Mouse (Mus musculus) hindlimb bud, embryonic 11.5 days (tissue): ENCODE measurements around the gene Ago3.
A peak's percentile ranks its signal among the peaks of the same experiment; 100 is the strongest.

Source experiments
- DNase-seq: peaks from one replicate; pipeline ENCODE4 v3.0.0-alpha.2; 2012; ENCODE audit warnings: low read depth, low spot score; ENCODE audit errors: extremely low spot score

Gene Ago3

GRCm38 (mm10) chr4:126428682-126429346 is 542 bp downstream of the Ago3 start:
- DNase-seq: no peak

DNA sequence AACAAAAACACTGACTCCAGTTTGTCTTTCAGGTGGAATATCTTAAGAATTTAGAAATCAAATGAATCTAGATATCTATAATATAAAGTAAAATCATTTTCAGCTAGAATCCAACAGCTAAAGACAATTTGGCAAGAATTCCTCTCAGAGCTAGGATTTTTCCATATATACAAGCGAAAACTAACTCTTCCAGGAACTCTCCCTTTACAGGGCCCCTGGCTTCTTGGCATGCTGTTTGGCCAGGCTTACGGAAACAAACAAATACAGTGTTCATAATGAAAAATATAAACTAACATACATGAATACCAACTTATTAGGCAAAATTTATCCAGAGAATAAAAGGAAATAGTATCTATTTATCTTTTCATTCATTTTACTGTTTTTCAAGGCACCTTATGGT is 5.5 kb downstream of the Ago3 start:
- no peak for DNase-seq

DNA sequence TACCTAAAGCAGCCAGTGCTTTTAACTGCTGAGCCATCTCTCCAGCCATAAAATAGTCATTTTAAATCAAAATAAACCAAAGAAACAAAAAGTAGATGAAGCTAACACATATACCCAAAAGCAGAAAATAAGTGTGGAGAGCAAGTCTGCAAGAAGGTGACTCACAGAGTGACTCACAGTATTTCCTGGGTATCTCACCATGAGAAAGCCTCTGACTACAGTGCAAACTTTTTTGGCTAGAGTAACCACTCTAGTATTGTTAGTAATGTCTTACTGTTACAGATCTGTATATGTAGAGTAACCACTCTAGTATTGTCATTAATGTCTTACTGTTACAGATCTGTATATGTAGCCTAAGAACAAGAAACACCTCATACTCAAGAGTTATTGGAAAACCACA is 13.6 kb downstream of the Ago3 start:
- no peak for DNase-seq

GRCm38 (mm10) chr4:126412526-126412925 is 16.8 kb downstream of the Ago3 start:
- no peak for DNase-seq

DNA sequence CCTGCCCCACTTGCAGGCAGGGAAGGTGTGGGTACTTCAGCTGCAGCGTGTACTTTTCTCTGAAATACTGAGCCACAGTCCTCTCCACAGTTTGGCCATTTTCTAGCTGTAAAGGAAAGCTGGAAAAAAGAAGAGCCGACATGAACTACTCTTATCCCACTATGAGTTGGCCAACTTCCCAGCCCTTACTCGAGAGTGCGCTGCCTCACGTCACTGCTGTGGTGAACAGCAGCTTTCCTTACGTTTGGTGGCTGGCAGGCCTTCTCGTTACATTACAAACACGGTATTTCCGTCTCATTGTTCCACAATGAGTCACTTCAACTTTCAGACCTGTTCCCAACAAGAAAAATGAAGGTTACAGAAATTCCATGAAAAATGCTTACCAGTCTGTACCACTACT is 57.9 kb downstream of the Ago3 start:
- DNase-seq: no peak

GRCm38 (mm10) chr4:126360069-126360468 is 69.3 kb downstream of the Ago3 start:
- no peak for DNase-seq

DNA sequence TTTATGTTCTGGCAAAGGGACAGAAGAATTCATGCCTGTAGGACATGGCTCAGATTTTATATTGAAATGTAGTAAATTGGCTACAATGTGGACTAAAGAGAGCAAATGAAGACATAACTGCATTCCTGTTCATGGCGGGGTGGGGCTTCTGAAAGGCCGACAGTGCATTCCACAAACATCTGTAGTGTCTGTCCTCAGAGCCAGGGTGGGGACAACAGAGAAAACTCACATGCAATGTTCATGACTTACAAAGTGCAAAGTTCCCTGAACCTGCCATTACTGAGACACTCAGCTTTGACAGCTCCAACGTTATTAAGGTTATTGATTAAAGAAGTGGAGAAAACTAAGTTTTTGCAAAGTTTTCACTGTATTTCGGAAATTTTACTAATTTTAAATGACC is 85.9 kb downstream of the Ago3 start:
- no peak for DNase-seq

GRCm38 (mm10) chr4:126339461-126339860 is 89.9 kb downstream of the Ago3 start:
- DNase-seq: no peak

DNA sequence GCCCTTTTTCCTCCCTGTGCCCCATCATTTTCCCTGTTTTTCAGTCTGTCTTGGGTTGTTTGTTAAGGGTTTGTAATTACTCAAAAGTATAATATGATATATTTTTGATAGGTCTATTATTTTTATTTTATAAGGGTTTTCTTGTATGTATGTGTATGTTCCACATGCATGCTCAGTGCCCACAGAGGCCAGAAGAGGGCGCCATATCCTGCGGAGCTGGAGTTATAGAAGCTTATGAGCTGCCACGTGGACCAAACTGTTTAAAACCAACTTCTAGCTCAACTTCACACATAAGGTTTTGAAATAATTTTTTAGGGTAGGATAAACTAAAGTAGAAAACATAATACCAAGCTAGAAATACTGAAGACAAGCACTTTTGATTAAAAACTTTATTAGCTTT is 97.0 kb downstream of the Ago3 start:
- no peak for DNase-seq

- no peak for DNase-seq
These were observed 97.6 kb downstream of the Ago3 start for GRCm38 (mm10) chr4:126331751-126332150.

DNA sequence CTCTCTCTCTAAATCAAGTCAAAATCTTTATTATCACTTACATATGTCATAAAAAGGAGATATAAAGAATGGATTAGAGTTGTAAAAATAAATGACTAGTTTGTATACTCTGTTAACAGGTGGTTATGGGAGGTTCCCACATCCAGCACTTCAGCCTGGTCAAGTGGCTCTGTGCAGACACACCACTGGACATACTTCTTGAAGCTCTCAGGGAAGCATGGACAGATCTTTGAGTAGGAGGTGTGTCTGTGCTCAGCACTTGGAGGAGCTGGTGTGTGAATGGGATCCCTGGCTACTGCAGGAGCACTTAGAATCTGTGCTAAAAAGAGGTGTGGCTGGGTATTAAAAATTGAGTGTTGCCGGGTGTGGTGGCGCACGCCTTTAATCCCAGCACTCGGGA is 99.1 kb downstream of the Ago3 start:
- no peak for DNase-seq

DNA sequence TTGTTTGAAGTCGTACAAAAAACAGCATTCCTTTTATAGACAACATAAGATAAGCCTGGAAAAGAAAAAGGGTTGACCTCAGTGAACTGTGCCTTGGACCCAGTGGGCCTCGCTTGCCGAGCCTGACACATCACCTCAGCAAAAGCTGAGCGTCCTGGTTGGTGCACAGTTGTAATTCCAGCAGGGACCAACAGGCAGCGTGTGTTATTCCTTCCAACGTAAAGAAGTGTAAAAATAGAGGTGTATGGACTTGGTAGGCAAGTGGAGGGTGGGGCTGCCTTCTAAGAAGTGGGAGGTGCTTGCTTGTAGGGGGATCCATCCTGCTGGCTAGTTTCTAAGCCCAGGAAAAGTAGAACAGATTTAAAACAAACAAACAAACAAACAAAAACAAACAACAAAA is 103.3 kb downstream of the Ago3 start:
- no peak for DNase-seq

- DNase-seq: no peak
These were observed 104.0 kb downstream of the Ago3 start, which contains the start of gene Tekt2 for GRCm38 (mm10) chr4:126325281-126325861. Gene Tekt2 (minus strand): TSS chr4:126325688.

DNA sequence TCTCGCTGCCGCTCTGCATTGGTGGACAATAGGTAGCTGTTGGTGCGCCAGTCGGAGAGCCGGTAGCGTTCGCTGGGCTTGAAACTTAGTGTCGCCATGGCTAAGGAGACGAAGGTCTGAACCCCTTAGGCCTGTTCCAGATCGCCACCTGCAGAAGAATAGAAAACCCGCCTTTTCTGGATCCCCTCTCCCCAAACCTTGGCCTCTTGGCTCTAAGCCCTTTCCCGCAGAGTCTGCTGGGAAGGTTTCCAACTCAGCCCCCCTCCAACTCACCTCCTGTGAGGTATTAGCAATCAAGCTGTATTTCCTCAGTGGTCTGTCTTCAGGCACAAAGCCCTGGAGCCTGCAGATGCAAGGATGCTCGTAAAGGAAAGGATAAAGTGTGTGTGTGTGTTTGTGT is 104.5 kb downstream of the Ago3 start:
- DNase-seq: no peak

- no peak for DNase-seq
These were observed 106.7 kb downstream of the Ago3 start for GRCm38 (mm10) chr4:126322646-126323045.

GRCm38 (mm10) chr4:126321854-126322511 is 107.4 kb downstream of the Ago3 start:
- DNase-seq: no peak

DNA sequence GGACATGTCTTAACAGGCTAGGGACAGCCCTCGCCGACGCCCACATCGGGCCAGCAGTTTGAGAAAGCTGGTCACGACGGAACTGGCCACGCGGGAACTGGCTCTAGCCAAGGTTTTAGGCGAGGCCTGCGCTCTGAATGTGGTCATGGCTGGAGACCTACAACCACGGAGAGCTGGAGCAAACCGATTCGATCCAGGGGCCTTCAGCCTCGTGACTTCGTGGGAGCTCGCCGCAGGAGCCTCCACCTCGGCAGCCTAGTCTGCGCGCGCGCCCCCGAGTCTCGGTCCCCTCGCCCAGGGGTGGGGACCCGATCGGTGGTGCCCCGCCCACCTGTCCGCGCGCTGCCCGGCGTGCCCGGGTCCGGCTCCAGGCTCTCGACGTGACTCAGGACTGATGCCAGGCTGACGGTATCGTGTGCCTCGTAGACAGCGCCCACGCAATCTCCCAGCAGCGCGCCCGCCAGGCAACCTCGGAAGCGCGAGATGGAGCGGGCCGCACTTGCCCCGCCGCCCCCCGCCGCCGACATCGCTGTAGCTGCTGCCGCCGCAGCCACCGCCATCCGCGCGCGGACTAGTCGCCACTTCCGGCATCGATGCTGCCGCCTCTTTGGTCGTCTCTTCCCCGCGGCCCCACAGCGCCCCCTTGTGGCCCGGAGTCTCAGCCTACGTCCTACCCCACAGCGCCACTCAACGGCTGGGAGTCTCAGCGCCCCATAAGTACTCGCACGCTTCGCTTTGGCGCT is 108.1 kb downstream of the Ago3 start, which contains the start of gene Adprhl2:
Adprhl2 (minus strand) TSS at position 593 of the 743 bp plus-strand sequence.
- peak; percentile 86 for DNase-seq

- DNase-seq: no peak
These were observed 109.5 kb downstream of the Ago3 start for GRCm38 (mm10) chr4:126319806-126320205.

DNA sequence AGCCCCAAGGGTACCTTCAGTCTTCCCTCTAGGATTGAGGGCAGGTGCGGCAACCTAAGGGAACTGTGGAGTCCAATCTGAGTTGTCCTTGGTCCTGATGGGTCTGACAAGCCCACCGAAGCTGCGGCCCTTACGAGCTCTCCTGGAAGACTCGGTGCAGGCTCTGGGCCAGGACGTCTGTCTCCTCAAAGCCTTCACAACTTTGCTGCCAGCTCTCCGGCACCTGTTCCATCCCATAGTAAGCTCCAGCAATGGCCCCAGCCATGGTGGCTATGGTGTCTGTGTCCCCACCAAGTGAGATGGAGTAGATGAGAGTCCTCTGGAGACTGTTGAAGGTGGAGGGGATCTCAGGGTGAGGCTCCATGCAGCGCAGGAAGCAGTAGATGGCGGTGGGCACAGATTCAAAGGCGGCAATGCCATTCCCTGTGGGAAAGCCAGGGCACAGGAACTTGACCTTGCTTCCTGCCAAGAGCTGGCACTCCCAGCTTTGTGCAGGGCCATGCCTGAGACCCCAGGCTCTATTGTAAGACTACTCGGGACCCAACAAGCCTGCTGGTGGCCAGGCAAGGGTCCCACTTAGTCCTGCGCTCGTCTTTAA is 112.8 kb downstream of the Ago3 start:
- no peak for DNase-seq

- no peak for DNase-seq
These were observed 113.4 kb downstream of the Ago3 start for GRCm38 (mm10) chr4:126315931-126316330.

- DNase-seq: no peak
These were observed 115.0 kb downstream of the Ago3 start for GRCm38 (mm10) chr4:126314393-126314792.
